Mouse (Mus musculus) forebrain, embryonic 15.5 days (tissue): Measurements from ENCODE around the gene Msi2. TPM values are rescaled to one million over a fixed set of nuclear protein-coding genes. Genes with fewer than 3 reads are reported as not detected.

Experiments
- ATAC-seq: fragments of 200-750 bp; cut with Nextera tagmentation; replicated peaks from 2 replicates; pipeline ENCODE4 v1.8.0; 2017; ENCODE audit warnings: mild to moderate bottlenecking, moderate TSS enrichment, moderate library complexity
- H3K27ac ChIP-seq: fragments of 300-500 bp; sonication (generic); replicated peaks from 2 replicates; pipeline ENCODE4 v1.5.1; 2015; ENCODE audit warnings: mild to moderate bottlenecking, inconsistent platforms
- H3K27me3 ChIP-seq: fragments of 300-500 bp; sonication (generic); 2 replicates; pipeline ENCODE4 v1.6.1; 2015; ENCODE audit warnings: inconsistent platforms
- H3K36me3 ChIP-seq: fragments of 300-500 bp; sonication (generic); 2 replicates; pipeline ENCODE4 v1.6.1; 2015; ENCODE audit warnings: mild to moderate bottlenecking, inconsistent platforms
- H3K4me1 ChIP-seq: fragments of 300-500 bp; sonication (generic); 2 replicates; pipeline ENCODE4 v1.6.1; 2015; ENCODE audit warnings: inconsistent platforms
- H3K4me2 ChIP-seq: fragments of 300-500 bp; sonication (generic); replicated peaks from 2 replicates; pipeline ENCODE4 v1.6.1; 2015; ENCODE audit warnings: mild to moderate bottlenecking, inconsistent platforms
- H3K4me3 ChIP-seq: fragments of 300-500 bp; sonication (generic); 2 replicates; pipeline ENCODE4 v1.5.1; 2015; ENCODE audit warnings: mild to moderate bottlenecking, inconsistent platforms
- H3K9ac ChIP-seq: fragments of 300-500 bp; sonication (generic); replicated peaks from 2 replicates; pipeline ENCODE4 v1.6.1; 2015; ENCODE audit warnings: mild to moderate bottlenecking, inconsistent platforms
- H3K9me3 ChIP-seq: fragments of 300-500 bp; sonication (generic); 2 replicates; pipeline ENCODE4 v1.6.1; 2016; ENCODE audit warnings: inconsistent platforms
- WGBS: fragments of 180-500 bp; shearing (Covaris S2); methylation state at CpG from one replicate; pipeline ENCODE4 v1.1.7; 2015; ENCODE audit warnings: mixed read lengths; 5-methylcytosine and 5-hydroxymethylcytosine counted together
- polyA plus RNA-seq: library from polyadenylated mRNA; unstranded; fragments of >200 nt; fragmentation: Nextera tagmentation; extraction: Ambion mirVana; gene quantifications from 2 replicates; pipeline ENCODE4 v1.2.1, GENCODE M21; 2015

The Msi2 gene
- polyA plus RNA-seq, 1 experiment from 2014 or later: 27.1 TPM

- no peak overlapping the region for H3K4me3 ChIP-seq
- H3K27ac ChIP-seq: peak overlapping the region; percentile 56
- H3K36me3 ChIP-seq: no peaks in the 10 kb centered on the region
- H3K9me3 ChIP-seq: no peaks in the 10 kb centered on the region
- no peaks in the 10 kb centered on the region for H3K27me3 ChIP-seq
- no peak overlapping the region for H3K4me2 ChIP-seq
- H3K9ac ChIP-seq: no peak overlapping the region
- peaks cover 68% of the 10 kb centered on the region for H3K4me1 ChIP-seq
- WGBS: 53% methylated on average over 7 of the region's 7 CpGs
- no peak for ATAC-seq
These were observed 72.5 kb downstream of the Msi2 start for GRCm38 (mm10) chr11:88645821-88646220.

GRCm38 (mm10) chr11:88644719-88645118, 73.6 kb downstream of the Msi2 start:
- H3K4me3 ChIP-seq: no peak overlapping the region
- no peak overlapping the region for H3K9ac ChIP-seq
- H3K4me1 ChIP-seq: peaks cover 59% of the 10 kb centered on the region
- H3K4me2 ChIP-seq: no peak overlapping the region
- no peak for ATAC-seq
- no peaks in the 10 kb centered on the region for H3K27me3 ChIP-seq
- H3K27ac ChIP-seq: peak overlapping the region; percentile 56
- 3% methylated on average over 7 of the region's 7 CpGs for WGBS
- no peaks in the 10 kb centered on the region for H3K9me3 ChIP-seq
- H3K36me3 ChIP-seq: no peaks in the 10 kb centered on the region

GRCm38 (mm10) chr11:88639862-88640261, 78.5 kb downstream of the Msi2 start:
- Histone ChIP-seq H3K27ac (no peak overlapping the region), H3K9me3 (no peaks in the 10 kb centered on the region), H3K4me2 (no peak overlapping the region), H3K4me1 (peaks cover 26% of the 10 kb centered on the region), H3K9ac (no peak overlapping the region), H3K27me3 (no peaks in the 10 kb centered on the region), H3K4me3 (no peak overlapping the region), H3K36me3 (no peaks in the 10 kb centered on the region)
- no peak for ATAC-seq
- 61% methylated on average over 4 of the region's 4 CpGs for WGBS

GRCm38 (mm10) chr11:88638936-88639542, 79.3 kb downstream of the Msi2 start:
- Histone ChIP-seq H3K27ac (no peak overlapping the region), H3K9ac (no peak overlapping the region), H3K4me3 (no peak overlapping the region), H3K4me1 (peaks cover 22% of the 10 kb centered on the region; the same call in 1 of the 2 replicates), H3K27me3 (no peaks in the 10 kb centered on the region), H3K36me3 (no peaks in the 10 kb centered on the region), H3K4me2 (no peak overlapping the region), H3K9me3 (no peaks in the 10 kb centered on the region)
- WGBS: 73% methylated on average over 6 of the region's 6 CpGs
- ATAC-seq: no peak

GRCm38 (mm10) chr11:88638254-88638653, 80.1 kb downstream of the Msi2 start:
- no peak overlapping the region for H3K9ac ChIP-seq
- ATAC-seq: no peak
- no peaks in the 10 kb centered on the region for H3K9me3 ChIP-seq
- H3K4me1 ChIP-seq: peaks cover 20% of the 10 kb centered on the region; the same call in 1 of the 2 replicates
- H3K27me3 ChIP-seq: no peaks in the 10 kb centered on the region
- no peak overlapping the region for H3K27ac ChIP-seq
- no peaks in the 10 kb centered on the region for H3K36me3 ChIP-seq
- H3K4me3 ChIP-seq: no peak overlapping the region
- H3K4me2 ChIP-seq: no peak overlapping the region
- 85% methylated on average over 2 of the region's 2 CpGs for WGBS

- H3K27ac ChIP-seq: no peak overlapping the region
- no peak overlapping the region for H3K4me2 ChIP-seq
- 88% methylated on average over 6 of the region's 6 CpGs for WGBS
- H3K27me3 ChIP-seq: no peaks in the 10 kb centered on the region
- H3K9me3 ChIP-seq: no peaks in the 10 kb centered on the region
- H3K36me3 ChIP-seq: no peaks in the 10 kb centered on the region
- no peak for ATAC-seq
- H3K4me1 ChIP-seq: peaks cover 20% of the 10 kb centered on the region; the same call in 1 of the 2 replicates
- no peak overlapping the region for H3K9ac ChIP-seq
- no peak overlapping the region for H3K4me3 ChIP-seq
These were observed 81.4 kb downstream of the Msi2 start for GRCm38 (mm10) chr11:88636934-88637333.

- Histone ChIP-seq H3K4me3 (no peak overlapping the region), H3K9me3 (no peaks in the 10 kb centered on the region), H3K4me1 (peaks cover 20% of the 10 kb centered on the region; the same call in 1 of the 2 replicates), H3K4me2 (no peak overlapping the region), H3K9ac (no peak overlapping the region), H3K36me3 (no peaks in the 10 kb centered on the region), H3K27me3 (no peaks in the 10 kb centered on the region), H3K27ac (no peak overlapping the region)
- ATAC-seq: no peak
- WGBS: 89% methylated on average over 5 of the region's 5 CpGs
These were observed 82.0 kb downstream of the Msi2 start for GRCm38 (mm10) chr11:88636319-88636718.

GRCm38 (mm10) chr11:88634627-88635026, 83.7 kb downstream of the Msi2 start:
- 41% methylated on average over 1 of the region's 1 CpGs for WGBS
- no peak for ATAC-seq
- H3K36me3 ChIP-seq: no peaks in the 10 kb centered on the region
- H3K9me3 ChIP-seq: no peaks in the 10 kb centered on the region
- H3K27ac ChIP-seq: no peak overlapping the region
- H3K9ac ChIP-seq: no peak overlapping the region
- H3K4me2 ChIP-seq: no peak overlapping the region
- peaks cover 34% of the 10 kb centered on the region for H3K4me1 ChIP-seq
- H3K4me3 ChIP-seq: no peak overlapping the region
- no peaks in the 10 kb centered on the region for H3K27me3 ChIP-seq

GRCm38 (mm10) chr11:88631932-88632230, 86.4 kb downstream of the Msi2 start:
- Histone ChIP-seq H3K4me2 (no peak overlapping the region), H3K9ac (no peak overlapping the region), H3K27ac (no peak overlapping the region), H3K27me3 (no peaks in the 10 kb centered on the region), H3K4me1 (peaks cover 50% of the 10 kb centered on the region), H3K4me3 (no peak overlapping the region), H3K36me3 (no peaks in the 10 kb centered on the region), H3K9me3 (no peaks in the 10 kb centered on the region)
- no peak for ATAC-seq
- WGBS: 87% methylated on average over 3 of the region's 3 CpGs

- ATAC-seq: no peak
- Histone ChIP-seq H3K4me1 (peaks cover 51% of the 10 kb centered on the region), H3K9ac (no peak overlapping the region), H3K27ac (peak overlapping the region; percentile 65), H3K4me3 (no peak overlapping the region), H3K9me3 (no peaks in the 10 kb centered on the region), H3K27me3 (no peaks in the 10 kb centered on the region), H3K36me3 (no peaks in the 10 kb centered on the region), H3K4me2 (no peak overlapping the region)
- WGBS: 61% methylated on average over 8 of the region's 8 CpGs
These were observed 87.0 kb downstream of the Msi2 start for GRCm38 (mm10) chr11:88631084-88631931.

GRCm38 (mm10) chr11:88629619-88630018, 88.7 kb downstream of the Msi2 start:
- Histone ChIP-seq H3K9ac (0 out of 2 replicates have a peak overlapping the region, but pooled peaks have one; percentile 10), H3K36me3 (no peaks in the 10 kb centered on the region), H3K27me3 (no peaks in the 10 kb centered on the region), H3K4me2 (no peak overlapping the region), H3K27ac (peak overlapping the region; percentile 85), H3K9me3 (no peaks in the 10 kb centered on the region), H3K4me3 (no peak overlapping the region), H3K4me1 (peaks cover 61% of the 10 kb centered on the region)
- peak; percentile 83 for ATAC-seq
- WGBS: 7% methylated on average over 4 of the region's 4 CpGs

GRCm38 (mm10) chr11:88629165-88629564, 89.1 kb downstream of the Msi2 start:
- H3K27me3 ChIP-seq: no peaks in the 10 kb centered on the region
- no peaks in the 10 kb centered on the region for H3K36me3 ChIP-seq
- no peak overlapping the region for H3K4me3 ChIP-seq
- WGBS: 25% methylated on average over 4 of the region's 4 CpGs
- no peaks in the 10 kb centered on the region for H3K9me3 ChIP-seq
- H3K9ac ChIP-seq: 0 out of 2 replicates have a peak overlapping the region, but pooled peaks have one; percentile 10
- peaks cover 60% of the 10 kb centered on the region for H3K4me1 ChIP-seq
- peak; percentile 30 for ATAC-seq
- peak overlapping the region; percentile 85 for H3K27ac ChIP-seq
- H3K4me2 ChIP-seq: no peak overlapping the region
